Mouse (Mus musculus) kidney, embryonic 16.5 days (tissue): ENCODE data around the gene Psmb6. TPM values are rescaled to one million over a fixed set of nuclear protein-coding genes. Genes with fewer than 3 reads are reported as not detected.

Source experiments
- ATAC-seq: fragments of 200-750 bp; cut with Nextera tagmentation; 2 replicates; pipeline ENCODE4 v1.8.0; 2017; ENCODE audit warnings: moderate TSS enrichment; ENCODE audit not compliant: low FRiP score, low TSS enrichment
- H3K27ac ChIP-seq: fragments of 300-500 bp; sonication (generic); 2 replicates; pipeline ENCODE4 v1.5.1; 2014; ENCODE audit warnings: low read length
- H3K27me3 ChIP-seq: fragments of 300-500 bp; sonication (generic); 2 replicates; pipeline ENCODE4 v1.6.1; 2014; ENCODE audit warnings: low read length, control low read depth, mixed read lengths; ENCODE audit not compliant: insufficient read depth
- H3K36me3 ChIP-seq: fragments of 300-500 bp; sonication (generic); 2 replicates; pipeline ENCODE4 v1.6.1; 2014; ENCODE audit warnings: low read length, control low read depth, mixed read lengths; ENCODE audit not compliant: insufficient read depth
- H3K4me1 ChIP-seq: fragments of 300-500 bp; sonication (generic); 2 replicates; pipeline ENCODE4 v1.6.1; 2014; ENCODE audit warnings: low read length, control low read depth, mixed read lengths; ENCODE audit not compliant: insufficient read depth
- H3K4me2 ChIP-seq: fragments of 300-500 bp; sonication (generic); replicated peaks from 2 replicates; pipeline ENCODE4 v1.6.1; 2014; ENCODE audit warnings: low read depth, low read length
- H3K4me3 ChIP-seq: fragments of 300-500 bp; sonication (generic); 2 replicates; pipeline ENCODE4 v1.5.1; 2014; ENCODE audit warnings: mild to moderate bottlenecking, low read length
- H3K9ac ChIP-seq: fragments of 300-500 bp; sonication (generic); replicated peaks from 2 replicates; pipeline ENCODE4 v1.6.1; 2014; ENCODE audit warnings: low read length
- H3K9me3 ChIP-seq: fragments of 300-500 bp; sonication (generic); 2 replicates; pipeline ENCODE4 v1.6.1; 2016; ENCODE audit warnings: low read length, control low read depth
- WGBS: fragments of 180-500 bp; shearing (Covaris S2); extraction: QIAGEN DNeasy Blood & Tissue Kit; methylation state at CpG from one replicate; pipeline ENCODE4 v1.1.7; 2014; 5-methylcytosine and 5-hydroxymethylcytosine counted together
- polyA plus RNA-seq: library from polyadenylated mRNA; unstranded; fragments of >200 nt; fragmentation: Nextera tagmentation; extraction: Ambion mirVana; gene quantifications from 2 replicates; pipeline ENCODE4 v1.2.1, GENCODE M21; 2015

The Psmb6 gene
- polyA plus RNA-seq, 1 experiment from 2014 or later: 872 TPM

DNA sequence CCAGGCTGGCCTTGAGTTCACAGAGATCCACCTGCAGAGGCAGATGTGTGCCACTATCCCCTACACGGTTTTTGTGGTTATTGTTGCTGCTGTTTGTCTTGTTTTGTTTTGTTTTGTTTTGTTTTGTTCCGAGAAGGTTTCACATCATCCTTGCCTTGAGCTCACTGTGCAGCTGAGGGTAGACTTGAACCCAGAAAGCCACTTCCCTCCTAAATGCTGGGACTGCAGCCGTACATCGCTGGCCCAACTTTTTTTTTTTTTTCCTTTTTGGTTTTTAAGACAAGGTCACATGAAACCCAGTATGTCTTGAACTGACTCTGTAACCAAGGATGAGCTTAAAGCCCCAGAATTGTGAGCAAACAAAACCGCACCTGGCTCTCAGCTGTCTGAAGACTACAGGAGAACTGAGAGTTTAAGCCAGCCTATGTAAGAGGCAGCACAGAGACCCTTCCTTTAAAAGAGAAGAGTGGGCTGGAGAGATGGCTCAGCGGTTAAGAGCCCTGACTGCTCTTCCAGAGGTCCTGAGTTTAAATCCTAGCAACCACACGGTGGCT is 18.1 kb upstream of the Psmb6 start:
- no peak overlapping the region for H3K27ac ChIP-seq
- H3K9me3 ChIP-seq: no peaks in the 10 kb centered on the region
- H3K36me3 ChIP-seq: no peaks in the 10 kb centered on the region
- no peaks in the 10 kb centered on the region for H3K27me3 ChIP-seq
- H3K4me3 ChIP-seq: no peak overlapping the region
- 68% methylated on average over 7 of the region's 7 CpGs for WGBS
- H3K9ac ChIP-seq: no peak overlapping the region
- H3K4me2 ChIP-seq: no peak overlapping the region
- H3K4me1 ChIP-seq: no peaks in the 10 kb centered on the region
- no peak for ATAC-seq

DNA sequence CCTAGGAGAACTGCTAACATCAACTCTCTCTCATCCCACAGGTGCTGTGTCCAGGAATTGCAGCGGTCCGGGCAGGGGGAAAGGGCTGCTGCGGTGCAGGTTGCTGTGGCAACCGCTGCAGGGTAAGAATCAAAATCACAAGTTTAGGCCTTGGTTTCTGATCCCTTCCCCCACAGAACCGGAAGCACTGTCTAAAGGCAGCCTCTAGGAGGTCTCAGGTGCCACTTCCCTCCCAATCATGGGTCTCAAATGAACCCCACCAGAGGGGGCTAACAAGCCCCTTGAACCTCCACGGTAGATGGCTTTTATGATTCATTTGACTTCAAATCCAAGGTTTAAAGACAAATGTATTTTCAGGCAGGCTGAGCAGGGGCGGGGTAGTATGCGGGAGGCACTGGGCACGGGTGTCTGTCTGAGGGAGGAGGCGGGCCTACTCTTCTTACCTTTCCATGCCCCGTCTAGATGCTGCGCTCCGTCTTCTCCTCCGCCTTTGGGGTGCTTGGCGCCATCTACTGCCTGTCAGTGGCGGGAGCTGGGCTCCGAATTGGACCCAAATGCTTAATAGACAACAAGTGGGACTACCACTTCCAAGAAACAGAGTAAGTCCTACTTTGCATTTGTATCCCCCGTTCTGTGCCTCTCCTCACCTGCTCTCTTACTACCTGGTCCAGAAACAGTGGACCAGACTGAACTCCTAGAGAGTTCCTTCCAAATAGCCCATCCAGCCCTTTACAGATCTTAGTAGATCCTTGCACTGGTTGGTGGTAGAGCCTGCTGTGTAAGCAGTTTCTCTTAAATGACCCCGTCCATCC is 15.2 kb upstream of the Psmb6 start:
- Histone ChIP-seq H3K9me3 (no peaks in the 10 kb centered on the region), H3K9ac (no peak overlapping the region), H3K27me3 (no peaks in the 10 kb centered on the region), H3K4me1 (no peaks in the 10 kb centered on the region), H3K4me2 (peak overlapping the region; percentile 31), H3K36me3 (no peaks in the 10 kb centered on the region), H3K27ac (no peak overlapping the region), H3K4me3 (0 out of 2 replicates have a peak overlapping the region, but pooled peaks have one; percentile 9)
- 7% methylated on average over 19 of the region's 19 CpGs for WGBS
- peak; percentile 56; the same call in 1 of the 2 replicates for ATAC-seq

- no peak overlapping the region for H3K4me2 ChIP-seq
- no peaks in the 10 kb centered on the region for H3K27me3 ChIP-seq
- no peak overlapping the region for H3K4me3 ChIP-seq
- no peaks in the 10 kb centered on the region for H3K36me3 ChIP-seq
- H3K9ac ChIP-seq: no peak overlapping the region
- no peak for ATAC-seq
- H3K4me1 ChIP-seq: no peaks in the 10 kb centered on the region
- H3K27ac ChIP-seq: no peak overlapping the region
- 65% methylated on average over 2 of the region's 2 CpGs for WGBS
- no peaks in the 10 kb centered on the region for H3K9me3 ChIP-seq
Measured at GRCm38 (mm10) chr11:70511242-70511641, 13.9 kb upstream of the Psmb6 start.

- Histone ChIP-seq H3K36me3 (no peaks in the 10 kb centered on the region), H3K4me2 (no peak overlapping the region), H3K9me3 (no peaks in the 10 kb centered on the region), H3K4me1 (no peaks in the 10 kb centered on the region), H3K4me3 (no peak overlapping the region), H3K27me3 (no peaks in the 10 kb centered on the region), H3K9ac (no peak overlapping the region), H3K27ac (no peak overlapping the region)
- WGBS: 88% methylated on average over 7 of the region's 7 CpGs
- ATAC-seq: no peak
Measured at GRCm38 (mm10) chr11:70511825-70512224, 13.3 kb upstream of the Psmb6 start.

GRCm38 (mm10) chr11:70512709-70513342 is 12.3 kb upstream of the Psmb6 start:
- Histone ChIP-seq H3K4me2 (no peak overlapping the region), H3K4me3 (no peak overlapping the region), H3K9ac (no peak overlapping the region), H3K9me3 (no peaks in the 10 kb centered on the region), H3K27me3 (no peaks in the 10 kb centered on the region), H3K36me3 (no peaks in the 10 kb centered on the region), H3K27ac (no peak overlapping the region), H3K4me1 (no peaks in the 10 kb centered on the region)
- ATAC-seq: no peak
- 67% methylated on average over 7 of the region's 7 CpGs for WGBS

DNA sequence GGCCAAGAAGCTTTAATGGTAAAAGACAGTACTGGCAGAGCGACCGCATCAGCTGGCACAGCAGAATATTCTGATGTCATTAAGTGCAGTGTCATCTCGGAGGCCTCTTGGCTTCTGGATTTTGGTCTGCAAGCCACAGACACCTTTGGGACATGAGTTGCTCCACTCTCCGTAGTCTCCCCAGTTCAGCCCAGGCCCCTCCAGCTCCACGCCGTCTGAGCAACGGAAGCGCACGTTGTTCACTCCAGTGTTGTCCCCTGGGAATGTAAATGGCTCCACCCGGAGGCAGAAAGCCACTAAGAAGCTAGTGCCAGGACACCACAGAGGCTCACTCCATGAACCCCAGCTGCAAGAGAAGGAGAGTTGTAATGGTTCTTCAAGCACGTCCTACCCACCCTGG is 11.6 kb upstream of the Psmb6 start:
- Histone ChIP-seq H3K9ac (no peak overlapping the region), H3K4me2 (no peak overlapping the region), H3K9me3 (no peaks in the 10 kb centered on the region), H3K27ac (no peak overlapping the region), H3K27me3 (no peaks in the 10 kb centered on the region), H3K36me3 (no peaks in the 10 kb centered on the region), H3K4me1 (no peaks in the 10 kb centered on the region), H3K4me3 (no peak overlapping the region)
- ATAC-seq: no peak
- WGBS: 59% methylated on average over 11 of the region's 11 CpGs

DNA sequence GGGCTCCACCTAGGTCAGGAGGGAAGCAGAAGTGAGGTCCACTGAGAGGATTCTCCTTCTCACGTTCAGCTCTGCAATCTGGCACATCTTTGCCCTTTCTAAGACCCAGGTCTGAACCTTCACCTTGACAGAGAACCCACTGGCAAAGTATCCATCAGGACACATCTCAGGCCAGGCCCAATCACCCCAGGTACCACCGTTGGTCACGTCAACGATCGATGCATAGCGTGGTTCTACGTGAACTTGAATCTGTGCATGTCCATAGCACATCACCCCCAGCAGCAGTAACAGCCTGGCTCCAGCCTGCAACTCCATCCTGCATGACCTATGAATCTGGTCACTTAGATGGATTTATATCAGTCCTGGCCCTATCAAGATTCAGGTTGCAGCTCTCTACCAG is 10.9 kb upstream of the Psmb6 start, which contains the start of gene Vmo1:
TSS of gene Vmo1 (minus strand) at position 329 of the 400 bp plus-strand sequence.
- Histone ChIP-seq H3K9ac (no peak within 1 kb of the TSS), H3K36me3 (no peaks in the 10 kb centered on the region), H3K4me2 (no peak within 1 kb of the TSS), H3K9me3 (no peaks in the 10 kb centered on the region), H3K27ac (0 out of 2 replicates have a peak within 1 kb of the TSS, but pooled peaks have one; percentile 5), H3K27me3 (no peaks in the 10 kb centered on the region), H3K4me3 (no peak within 1 kb of the TSS), H3K4me1 (no peaks in the 10 kb centered on the region; the same call in 1 of the 2 replicates)
- WGBS: 78% methylated on average over 7 of the region's 7 CpGs
- no peak for ATAC-seq

DNA sequence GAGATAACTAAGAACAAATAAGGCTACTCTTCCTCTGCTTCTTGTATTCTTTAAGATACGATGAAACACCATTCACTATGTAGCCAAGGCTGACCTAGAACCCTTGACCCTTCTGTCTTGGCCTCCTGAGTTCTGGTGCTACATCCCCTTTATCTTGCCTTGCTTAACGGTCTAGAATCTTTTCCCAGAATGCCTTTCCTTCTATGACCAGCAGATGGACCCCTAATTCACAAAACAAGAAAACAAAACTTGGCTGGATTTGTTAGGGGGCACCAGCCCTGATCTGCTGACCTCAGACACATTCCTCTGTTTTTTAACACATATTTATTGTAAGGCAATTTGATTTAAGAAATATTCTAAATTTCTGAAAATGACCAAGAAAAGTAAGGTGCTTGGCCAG is 8.8 kb upstream of the Psmb6 start:
- no peaks in the 10 kb centered on the region for H3K27me3 ChIP-seq
- WGBS: 33% methylated on average over 2 of the region's 2 CpGs

GRCm38 (mm10) chr11:70518436-70518835 is 6.7 kb upstream of the Psmb6 start:
- no peak overlapping the region for H3K4me2 ChIP-seq
- H3K4me1 ChIP-seq: peaks cover 9% of the 10 kb centered on the region
- H3K9me3 ChIP-seq: no peaks in the 10 kb centered on the region
- no peaks in the 10 kb centered on the region for H3K36me3 ChIP-seq
- H3K27me3 ChIP-seq: no peaks in the 10 kb centered on the region
- H3K9ac ChIP-seq: no peak overlapping the region
- H3K27ac ChIP-seq: no peak overlapping the region
- no peak overlapping the region for H3K4me3 ChIP-seq
- no peak for ATAC-seq
- WGBS: 73% methylated on average over 1 of the region's 1 CpGs

More for the DNA sequence above, 8.8 kb upstream of the Psmb6 start:
- H3K9ac ChIP-seq: no peak overlapping the region
- no peak for ATAC-seq
- H3K4me1 ChIP-seq: peaks cover 9% of the 10 kb centered on the region
- H3K4me2 ChIP-seq: no peak overlapping the region
- H3K4me3 ChIP-seq: no peak overlapping the region
- H3K36me3 ChIP-seq: no peaks in the 10 kb centered on the region
- H3K9me3 ChIP-seq: no peaks in the 10 kb centered on the region
- no peak overlapping the region for H3K27ac ChIP-seq

- H3K36me3 ChIP-seq: no peaks in the 10 kb centered on the region
- peak within 1 kb of the TSS; percentile 74 for H3K9ac ChIP-seq
- peak within 1 kb of the TSS; percentile 58; the same call in 1 of the 2 replicates for H3K27ac ChIP-seq
- no peaks in the 10 kb centered on the region for H3K9me3 ChIP-seq
- H3K4me1 ChIP-seq: peaks cover 9% of the 10 kb centered on the region
- no peak for ATAC-seq
- WGBS: 85% methylated on average over 10 of the region's 10 CpGs
- no peaks in the 10 kb centered on the region for H3K27me3 ChIP-seq
- H3K4me2 ChIP-seq: peak within 1 kb of the TSS; percentile 56
- H3K4me3 ChIP-seq: peak within 1 kb of the TSS; percentile 38
Measured at GRCm38 (mm10) chr11:70518923-70519322, 6.2 kb upstream of the Psmb6 start, which contains the start of gene Gltpd2. Gene Gltpd2, plus strand, starts transcription at chr11:70519196.
